Mouse (Mus musculus): ENCODE measurements at regions not wholly inside any gene's neighbourhood (a gene's known extent, or its start where the extent isn't known, plus 50 kb on each side); places are given as distances from the start of the nearest gene placed in this dataset.
A peak's percentile ranks its signal among the peaks of the same experiment; 100 is the strongest.

DNA sequence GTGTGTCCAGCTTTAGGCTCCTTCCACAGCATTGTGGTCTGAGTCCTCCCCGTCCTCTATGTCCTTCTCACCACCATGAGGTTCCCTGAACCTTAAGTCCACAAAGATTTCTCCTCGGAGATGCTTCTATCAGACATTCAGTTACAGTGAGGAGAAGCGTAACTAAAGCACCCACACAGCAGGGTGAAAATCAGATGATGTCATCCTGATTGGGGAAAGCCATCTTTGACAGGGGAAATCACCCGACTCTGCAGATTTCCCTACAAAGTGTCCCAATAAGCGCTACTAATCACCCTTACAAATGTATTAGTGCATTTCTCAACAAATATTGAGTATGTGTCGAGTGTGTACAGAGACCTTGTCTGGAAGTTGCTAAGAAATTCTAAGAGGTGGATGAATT is 484.8 kb upstream of the Gm19410 start:
- H3K36me3 ChIP-seq (replicated peaks; ENCODE audit: control insufficient read depth, insufficient read depth, low read depth, low read length): no peaks in the 10 kb centered on the region
- ATAC-seq (replicated peaks; ENCODE audit: insufficient number of reproducible peaks, low FRiP score, low TSS enrichment, low read depth) (no peak), DNase-seq (ENCODE audit: low spot score) (no peak)
- no peaks in the 10 kb centered on the region for H3K27me3 ChIP-seq (ENCODE audit: control insufficient read depth, insufficient read depth, low read length)
- no peak overlapping the region for H3K9ac ChIP-seq (replicated peaks; ENCODE audit: low read length)
- H3K27ac ChIP-seq (replicated peaks; ENCODE audit: low read depth, low read length): no peak overlapping the region
- no peak overlapping the region for H3K4me2 ChIP-seq (ENCODE audit: low read depth, low read length)
- H3K9me3 ChIP-seq (replicated peaks; ENCODE audit: control insufficient read depth, low read length): no peaks in the 10 kb centered on the region
- 85% methylated on average over 6 of the region's 6 CpGs for WGBS
- no peak overlapping the region for H3K4me3 ChIP-seq (ENCODE audit: low read depth, low read length)
- no peaks in the 10 kb centered on the region for H3K4me1 ChIP-seq (ENCODE audit: control insufficient read depth, insufficient read depth, low read length)

- Histone ChIP-seq H3K4me2 (ENCODE audit: low read depth, low read length) (no peak overlapping the region), H3K27ac (replicated peaks; ENCODE audit: low read depth, low read length) (no peak overlapping the region), H3K9me3 (replicated peaks; ENCODE audit: control insufficient read depth, low read length) (no peaks in the 10 kb centered on the region; the same call in 1 of the 2 replicates), H3K36me3 (replicated peaks; ENCODE audit: control insufficient read depth, insufficient read depth, low read depth, low read length) (no peaks in the 10 kb centered on the region), H3K9ac (replicated peaks; ENCODE audit: low read length) (no peak overlapping the region), H3K27me3 (ENCODE audit: control insufficient read depth, insufficient read depth, low read length) (no peaks in the 10 kb centered on the region), H3K4me1 (ENCODE audit: control insufficient read depth, insufficient read depth, low read length) (no peaks in the 10 kb centered on the region), H3K4me3 (ENCODE audit: low read depth, low read length) (no peak overlapping the region)
- 89% methylated on average over 9 of the region's 9 CpGs for WGBS
- ATAC-seq (replicated peaks; ENCODE audit: insufficient number of reproducible peaks, low FRiP score, low TSS enrichment, low read depth): no peak
- DNase-seq (ENCODE audit: low spot score): no peak
These were observed 482.2 kb upstream of the Gm19410 start for GRCm38 (mm10) chr8:35283366-35283765.

- 68% methylated on average over 5 of the region's 5 CpGs for WGBS
- Histone ChIP-seq H3K4me1 (ENCODE audit: control insufficient read depth, insufficient read depth, low read length) (no peaks in the 10 kb centered on the region), H3K4me2 (ENCODE audit: low read depth, low read length) (no peak overlapping the region), H3K9me3 (replicated peaks; ENCODE audit: control insufficient read depth, low read length) (no peaks in the 10 kb centered on the region; the same call in 1 of the 2 replicates), H3K9ac (replicated peaks; ENCODE audit: low read length) (no peak overlapping the region), H3K27me3 (ENCODE audit: control insufficient read depth, insufficient read depth, low read length) (no peaks in the 10 kb centered on the region), H3K4me3 (ENCODE audit: low read depth, low read length) (no peak overlapping the region), H3K36me3 (replicated peaks; ENCODE audit: control insufficient read depth, insufficient read depth, low read depth, low read length) (no peaks in the 10 kb centered on the region), H3K27ac (replicated peaks; ENCODE audit: low read depth, low read length) (no peak overlapping the region)
- ATAC-seq (replicated peaks; ENCODE audit: insufficient number of reproducible peaks, low FRiP score, low TSS enrichment, low read depth) (no peak), DNase-seq (ENCODE audit: low spot score) (no peak)
These were observed 476.6 kb upstream of the Gm19410 start for GRCm38 (mm10) chr8:35289018-35289417.

DNA sequence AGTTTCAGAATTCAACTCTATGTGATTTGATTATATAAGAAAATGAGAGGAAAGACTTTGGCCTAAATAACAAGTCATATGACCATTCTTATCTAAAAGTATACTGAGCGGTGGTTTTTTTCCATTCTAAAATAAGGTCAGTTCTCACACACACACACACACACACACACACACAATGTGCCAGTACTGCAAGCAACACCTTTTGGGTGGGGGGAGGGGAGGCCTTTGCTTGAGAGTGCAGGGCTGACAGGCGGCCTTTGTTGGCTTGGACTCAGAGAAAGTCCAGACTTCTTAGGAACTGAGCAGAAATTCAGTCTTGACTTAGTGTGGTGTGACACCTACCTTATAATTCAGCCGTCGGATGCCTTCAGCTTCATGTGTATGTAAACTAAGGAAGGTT is 475.6 kb upstream of the Gm19410 start:
- Histone ChIP-seq H3K36me3 (replicated peaks; ENCODE audit: control insufficient read depth, insufficient read depth, low read depth, low read length) (no peaks in the 10 kb centered on the region), H3K4me3 (ENCODE audit: low read depth, low read length) (no peak overlapping the region), H3K9me3 (replicated peaks; ENCODE audit: control insufficient read depth, low read length) (no peaks in the 10 kb centered on the region; the same call in 1 of the 2 replicates), H3K4me2 (ENCODE audit: low read depth, low read length) (no peak overlapping the region), H3K27me3 (ENCODE audit: control insufficient read depth, insufficient read depth, low read length) (no peaks in the 10 kb centered on the region), H3K4me1 (ENCODE audit: control insufficient read depth, insufficient read depth, low read length) (no peaks in the 10 kb centered on the region), H3K27ac (replicated peaks; ENCODE audit: low read depth, low read length) (no peak overlapping the region), H3K9ac (replicated peaks; ENCODE audit: low read length) (no peak overlapping the region)
- 75% methylated on average over 4 of the region's 4 CpGs for WGBS
- DNase-seq (ENCODE audit: low spot score) (no peak), ATAC-seq (replicated peaks; ENCODE audit: insufficient number of reproducible peaks, low FRiP score, low TSS enrichment, low read depth) (no peak)

DNA sequence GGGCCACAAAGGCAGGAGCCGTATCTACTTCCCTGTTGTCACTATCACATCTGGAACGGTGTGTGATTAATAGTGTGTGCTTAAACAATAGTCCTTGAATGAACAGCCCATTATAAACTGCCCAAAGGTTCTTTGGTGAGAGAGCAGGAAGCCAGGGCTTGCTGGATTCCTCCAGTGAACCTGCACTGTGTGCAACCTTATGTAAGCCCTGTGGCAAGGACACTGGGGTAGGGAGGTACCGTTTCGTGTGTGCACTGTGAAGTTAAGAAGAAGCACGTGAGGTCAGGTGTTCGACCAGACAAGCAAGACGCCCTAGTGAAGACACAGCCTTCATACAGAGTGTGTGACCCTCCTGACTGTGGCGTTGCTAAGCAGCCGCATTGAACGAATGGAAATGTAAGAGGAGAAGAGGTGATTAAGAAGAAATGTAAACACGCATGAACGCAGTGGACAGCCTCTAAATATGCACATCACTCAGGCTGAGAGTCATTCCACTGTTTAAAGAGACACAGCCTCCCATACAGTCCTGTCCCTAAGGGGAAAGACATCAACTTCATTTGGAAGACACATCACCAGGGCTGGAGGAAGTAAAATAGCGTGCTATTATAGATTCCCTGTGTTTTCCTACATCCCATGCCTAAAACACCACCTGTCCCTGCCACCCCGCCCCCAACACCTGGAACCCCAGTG is 472.0 kb upstream of the Gm19410 start:
- 0 out of 2 replicates have a peak, but pooled peaks have one; percentile 39 for ATAC-seq (replicated peaks; ENCODE audit: insufficient number of reproducible peaks, low FRiP score, low TSS enrichment, low read depth)
- Histone ChIP-seq H3K36me3 (replicated peaks; ENCODE audit: control insufficient read depth, insufficient read depth, low read depth, low read length) (no peaks in the 10 kb centered on the region), H3K9ac (replicated peaks; ENCODE audit: low read length) (no peak overlapping the region), H3K9me3 (replicated peaks; ENCODE audit: control insufficient read depth, low read length) (no peaks in the 10 kb centered on the region), H3K27ac (replicated peaks; ENCODE audit: low read depth, low read length) (no peak overlapping the region), H3K4me1 (ENCODE audit: control insufficient read depth, insufficient read depth, low read length) (no peaks in the 10 kb centered on the region), H3K4me3 (ENCODE audit: low read depth, low read length) (no peak overlapping the region), H3K4me2 (ENCODE audit: low read depth, low read length) (no peak overlapping the region), H3K27me3 (ENCODE audit: control insufficient read depth, insufficient read depth, low read length) (no peaks in the 10 kb centered on the region)
- WGBS: 71% methylated on average over 14 of the region's 14 CpGs
- DNase-seq (ENCODE audit: low spot score): peak; percentile 21

DNA sequence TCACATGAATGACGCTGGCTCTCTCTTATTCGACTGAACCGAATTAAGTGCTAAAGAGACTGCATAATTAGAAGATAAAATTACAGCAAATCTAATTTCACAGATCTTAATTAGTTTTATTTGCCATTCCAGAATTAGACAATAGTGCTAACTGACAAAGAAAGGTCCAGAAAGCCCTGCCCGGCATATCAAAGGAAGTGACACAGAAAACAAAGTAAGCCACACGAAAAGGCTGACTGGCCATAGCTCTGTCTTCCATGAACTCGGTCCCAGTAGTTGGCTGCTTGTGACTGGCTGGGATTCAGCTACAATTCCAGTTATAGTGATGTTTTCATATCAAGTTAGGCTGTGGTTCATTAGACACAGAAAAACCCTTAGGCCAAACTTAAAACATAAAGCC is 468.7 kb upstream of the Gm19410 start:
- H3K4me3 ChIP-seq (ENCODE audit: low read depth, low read length): no peak overlapping the region
- no peaks in the 10 kb centered on the region for H3K36me3 ChIP-seq (replicated peaks; ENCODE audit: control insufficient read depth, insufficient read depth, low read depth, low read length)
- 80% methylated on average over 6 of the region's 6 CpGs for WGBS
- ATAC-seq (replicated peaks; ENCODE audit: insufficient number of reproducible peaks, low FRiP score, low TSS enrichment, low read depth): no peak
- H3K4me2 ChIP-seq (ENCODE audit: low read depth, low read length): no peak overlapping the region
- no peaks in the 10 kb centered on the region for H3K4me1 ChIP-seq (ENCODE audit: control insufficient read depth, insufficient read depth, low read length)
- no peaks in the 10 kb centered on the region for H3K27me3 ChIP-seq (ENCODE audit: control insufficient read depth, insufficient read depth, low read length)
- no peaks in the 10 kb centered on the region for H3K9me3 ChIP-seq (replicated peaks; ENCODE audit: control insufficient read depth, low read length)
- no peak overlapping the region for H3K27ac ChIP-seq (replicated peaks; ENCODE audit: low read depth, low read length)
- H3K9ac ChIP-seq (replicated peaks; ENCODE audit: low read length): no peak overlapping the region
- DNase-seq (ENCODE audit: low spot score): no peak

DNA sequence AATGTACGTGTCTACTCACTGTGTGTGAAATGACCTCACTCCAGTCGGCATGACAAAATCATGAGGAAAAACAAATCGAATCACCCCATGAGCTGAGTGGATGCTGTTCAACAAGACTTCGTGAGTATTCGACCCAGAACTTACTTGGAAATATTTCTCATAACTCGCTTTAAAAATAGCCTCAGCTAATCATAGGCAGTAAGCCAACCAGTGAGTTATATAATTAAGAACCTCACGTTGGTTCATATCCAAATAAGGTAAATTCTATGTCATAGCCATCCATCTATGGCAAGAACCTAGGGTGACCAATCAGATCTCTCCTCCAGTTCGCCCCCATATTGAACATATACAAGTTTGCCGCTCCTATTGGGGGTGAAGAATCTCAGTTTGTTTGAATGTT is 466.5 kb upstream of the Gm19410 start:
- ATAC-seq (replicated peaks; ENCODE audit: insufficient number of reproducible peaks, low FRiP score, low TSS enrichment, low read depth) (no peak), DNase-seq (ENCODE audit: low spot score) (no peak)
- Histone ChIP-seq H3K27me3 (ENCODE audit: control insufficient read depth, insufficient read depth, low read length) (no peaks in the 10 kb centered on the region), H3K27ac (replicated peaks; ENCODE audit: low read depth, low read length) (no peak overlapping the region), H3K4me2 (ENCODE audit: low read depth, low read length) (no peak overlapping the region), H3K9ac (replicated peaks; ENCODE audit: low read length) (no peak overlapping the region), H3K36me3 (replicated peaks; ENCODE audit: control insufficient read depth, insufficient read depth, low read depth, low read length) (no peaks in the 10 kb centered on the region), H3K9me3 (replicated peaks; ENCODE audit: control insufficient read depth, low read length) (no peaks in the 10 kb centered on the region), H3K4me1 (ENCODE audit: control insufficient read depth, insufficient read depth, low read length) (no peaks in the 10 kb centered on the region), H3K4me3 (ENCODE audit: low read depth, low read length) (no peak overlapping the region)
- WGBS: 97% methylated on average over 9 of the region's 9 CpGs

DNA sequence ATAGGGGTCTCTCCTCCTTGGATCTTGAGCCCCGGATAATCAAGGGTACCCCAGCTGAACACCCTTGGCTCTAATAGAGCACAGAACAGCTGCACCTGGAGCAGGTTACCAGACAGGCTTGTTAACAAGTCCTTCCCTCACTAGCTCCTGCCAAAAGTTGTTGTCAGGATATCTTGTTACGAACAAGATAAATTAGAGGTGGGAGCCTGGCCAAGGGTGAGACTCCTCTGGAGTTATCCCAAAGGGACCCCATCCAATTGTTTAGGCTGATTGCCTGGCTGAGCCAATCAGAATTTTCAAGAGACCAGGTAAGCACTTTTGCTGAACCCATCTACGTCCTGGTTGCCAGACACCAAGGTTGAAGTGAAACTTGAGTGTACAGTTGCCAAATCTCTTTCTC is 465.2 kb upstream of the Gm19410 start:
- 70% methylated on average over 3 of the region's 3 CpGs for WGBS

More for the DNA sequence above, 465.2 kb upstream of the Gm19410 start:
- DNase-seq (ENCODE audit: low spot score): no peak
- H3K4me1 ChIP-seq (ENCODE audit: control insufficient read depth, insufficient read depth, low read length): no peaks in the 10 kb centered on the region
- no peaks in the 10 kb centered on the region for H3K36me3 ChIP-seq (replicated peaks; ENCODE audit: control insufficient read depth, insufficient read depth, low read depth, low read length)
- no peaks in the 10 kb centered on the region for H3K27me3 ChIP-seq (ENCODE audit: control insufficient read depth, insufficient read depth, low read length)
- no peak overlapping the region for H3K27ac ChIP-seq (replicated peaks; ENCODE audit: low read depth, low read length)
- peaks cover 3% of the 10 kb centered on the region for H3K9me3 ChIP-seq (replicated peaks; ENCODE audit: control insufficient read depth, low read length)
- no peak overlapping the region for H3K4me2 ChIP-seq (ENCODE audit: low read depth, low read length)
- ATAC-seq (replicated peaks; ENCODE audit: insufficient number of reproducible peaks, low FRiP score, low TSS enrichment, low read depth): no peak
- no peak overlapping the region for H3K4me3 ChIP-seq (ENCODE audit: low read depth, low read length)
- no peak overlapping the region for H3K9ac ChIP-seq (replicated peaks; ENCODE audit: low read length)

Measured in embryonic facial prominence, embryonic 11.5 days (tissue).